Mouse (Mus musculus) right cerebral cortex, postnatal 14 days (tissue): Measurements from ENCODE around the gene Spata45.

ENCODE experiments used
- DNase-seq: peaks from one replicate; pipeline ENCODE4 v3.0.0; 2022

The Spata45 gene

DNA sequence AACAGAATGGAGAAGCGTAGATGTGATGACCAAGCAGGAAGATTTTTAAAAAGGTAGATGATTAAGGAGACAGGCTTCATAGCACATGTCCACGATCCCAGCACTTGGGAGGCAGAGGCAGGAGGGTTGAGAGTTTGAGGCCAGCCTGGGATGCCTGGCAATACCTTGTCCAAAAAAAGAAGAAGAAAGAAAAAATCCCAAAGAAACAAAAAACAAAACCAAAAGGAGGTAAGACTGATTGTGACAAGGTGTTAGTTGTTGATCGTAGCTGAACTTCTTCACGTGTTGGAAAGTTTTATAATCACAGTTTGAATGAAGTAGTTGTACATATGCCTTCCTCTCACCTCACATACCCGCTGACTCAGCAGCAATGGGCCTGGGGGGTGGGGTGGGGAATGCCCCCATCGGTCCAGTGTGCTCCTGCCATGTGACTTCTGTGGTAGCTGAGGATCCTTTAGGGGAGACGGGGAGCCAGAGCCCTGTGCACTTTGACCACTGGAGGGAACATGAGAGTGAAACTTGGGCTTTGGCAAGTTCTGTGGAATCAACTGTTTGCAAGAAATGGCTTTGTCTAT, 50.0 kb downstream of the Spata45 start:
- no peak for DNase-seq

DNA sequence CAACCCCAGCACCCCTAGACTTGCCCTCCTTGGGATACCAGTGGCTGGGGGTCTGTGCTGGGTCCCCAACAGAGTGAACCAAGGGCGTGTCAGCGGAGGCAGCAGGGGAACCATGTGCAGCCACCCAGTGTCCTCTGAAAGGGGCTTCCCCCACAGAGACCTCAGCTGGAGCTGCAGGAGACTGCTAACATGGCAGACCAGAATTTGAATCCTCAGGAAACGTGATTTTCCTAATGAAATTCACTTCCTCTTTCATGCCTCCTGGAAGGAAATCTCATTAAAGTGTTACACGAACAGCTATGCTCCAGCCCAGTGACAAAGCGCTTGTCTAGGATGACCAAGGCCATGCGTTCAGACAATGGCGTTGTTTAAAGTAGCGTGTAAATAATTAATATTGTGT, 50.5 kb downstream of the Spata45 start:
- DNase-seq: no peak

DNA sequence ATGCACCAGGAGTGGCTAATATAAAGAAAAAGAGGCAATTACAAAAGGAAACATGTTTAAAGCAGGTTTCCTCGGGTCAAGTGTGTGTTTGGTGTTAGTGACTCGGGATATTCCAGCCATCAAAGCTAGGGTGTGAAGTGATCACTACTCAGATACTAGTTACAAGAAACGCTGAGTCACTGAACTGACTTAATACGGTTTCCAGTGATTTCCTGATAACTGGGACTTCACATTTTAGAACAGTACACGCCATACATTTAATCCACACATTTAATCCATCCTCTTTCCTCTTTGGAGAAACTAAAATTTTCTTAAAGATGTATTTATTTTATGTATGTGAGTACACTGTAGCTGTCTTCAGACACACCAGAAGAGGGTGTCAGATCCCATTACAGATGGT, 51.5 kb downstream of the Spata45 start:
- DNase-seq: no peak

GRCm38 (mm10) chr1:191089355-191089754, 52.9 kb downstream of the Spata45 start:
- DNase-seq: no peak

DNA sequence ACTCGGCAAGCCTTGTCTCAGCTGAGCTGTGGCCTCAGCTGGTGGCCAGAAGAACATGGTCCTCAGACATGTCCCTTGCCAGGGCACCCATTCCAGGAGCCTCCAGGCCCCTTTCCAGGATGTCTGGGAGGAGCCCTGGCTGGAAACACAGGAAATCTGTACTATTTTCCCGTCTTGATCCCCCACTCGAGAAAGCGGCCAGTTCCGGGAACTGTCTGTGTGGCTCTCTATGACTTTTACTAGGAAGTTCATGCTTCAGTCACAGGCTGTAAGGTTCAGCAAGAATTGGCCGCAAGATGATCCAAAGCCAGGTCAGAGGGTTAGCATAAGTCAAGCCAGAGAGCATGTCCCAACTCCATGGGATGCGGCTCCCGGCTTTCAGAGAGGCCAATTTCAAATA, 55.6 kb downstream of the Spata45 start:
- no peak for DNase-seq
